Mouse (Mus musculus) CH12.LX (cell line): Measurements from ENCODE around the gene Zfp11. TPM values are rescaled to one million over a fixed set of nuclear protein-coding genes. Genes with fewer than 3 reads are reported as not detected.

Experiments used
- DNase-seq: peaks from one replicate; pipeline ENCODE4 v3.0.0-alpha.2; 2013; ENCODE audit errors: extremely low read depth
- H3K27ac ChIP-seq: 2 replicates; pipeline ENCODE4 v1.5.1; 2012; ENCODE audit warnings: low read depth, mild to moderate bottlenecking, control low read depth, moderate library complexity; ENCODE audit not compliant: insufficient read depth
- H3K27me3 ChIP-seq: replicated peaks from 2 replicates; pipeline ENCODE3; 2012; ENCODE audit warnings: inconsistent platforms
- H3K36me3 ChIP-seq, 2 experiments: replicated peaks in 1 of 2; 2 replicates each; pipeline versions ENCODE3 to v1.6.1; 2012; ENCODE audit warnings: inconsistent platforms in 1 of 2, low read length in 1 of 2, mild to moderate bottlenecking in 1 of 2, mixed read lengths in 1 of 2, moderate library complexity in 1 of 2; ENCODE audit not compliant: control insufficient read depth in 1 of 2, insufficient read depth in 1 of 2
- H3K4me1 ChIP-seq, 2 experiments: 2 replicates each; pipeline ENCODE4 v1.6.1; 2012; ENCODE audit warnings: inconsistent platforms in 1 of 2, moderate library complexity in 1 of 2; ENCODE audit not compliant: insufficient read depth in 2 of 2, control insufficient read depth in 1 of 2
- H3K4me2 ChIP-seq: 2 replicates; pipeline ENCODE4 v1.6.1; 2012; ENCODE audit warnings: low read depth, mild to moderate bottlenecking, control low read depth; ENCODE audit not compliant: poor library complexity, insufficient read depth, severe bottlenecking
- H3K4me3 ChIP-seq, 3 experiments: fragments of 150-350 bp in 1 of 3; sonication (generic) in 1 of 3; replicated peaks in 1 of 3; 2 replicates each; pipeline versions ENCODE3 to v1.5.1; 2011 to 2012; ENCODE audit warnings: low read depth in 2 of 3, low read length in 2 of 3, mild to moderate bottlenecking in 2 of 3, moderate library complexity in 2 of 3, control low read depth in 1 of 3, improper control_type of control experiment in 1 of 3, inconsistent platforms in 1 of 3, mixed read lengths in 1 of 3; ENCODE audit not compliant: poor library complexity in 1 of 3
- H3K79me2 ChIP-seq: replicated peaks from 2 replicates; pipeline ENCODE4 v1.6.1; 2012; ENCODE audit warnings: mild to moderate bottlenecking, moderate library complexity; ENCODE audit not compliant: control insufficient read depth, poor library complexity, insufficient read depth, severe bottlenecking; ENCODE audit errors: extremely low read depth
- H3K9ac ChIP-seq: 2 replicates; pipeline ENCODE4 v1.6.1; 2012; ENCODE audit warnings: low read depth, mild to moderate bottlenecking, control low read depth, moderate library complexity; ENCODE audit not compliant: insufficient read depth
- H3K9me3 ChIP-seq: replicated peaks from 2 replicates; pipeline ENCODE3; 2012; ENCODE audit warnings: low read length, inconsistent platforms, mixed read lengths
- BHLHE40 ChIP-seq: IDR thresholded peaks from 2 replicates; pipeline ENCODE4 v1.6.1; 2011; ENCODE audit warnings: mild to moderate bottlenecking, low read depth, low read length, improper control_type of control experiment
- CHD1 ChIP-seq: IDR thresholded peaks from 2 replicates; pipeline ENCODE4 v1.6.1; 2012; ENCODE audit warnings: low read depth, low read length, improper control_type of control experiment, inconsistent platforms
- CHD2 ChIP-seq: IDR thresholded peaks from 2 replicates; pipeline ENCODE4 v1.6.1; 2011; ENCODE audit warnings: low read length, improper control_type of control experiment
- CTCF ChIP-seq, 2 experiments: IDR thresholded peaks in 1 of 2; conservative IDR thresholded peaks in 1 of 2; 2 replicates each; pipeline ENCODE4 v1.5.1; 2011 to 2012; ENCODE audit warnings: low read depth in 2 of 2, low read length in 2 of 2, improper control_type of control experiment in 1 of 2, inconsistent platforms in 1 of 2, mild to moderate bottlenecking in 1 of 2, moderate library complexity in 1 of 2
- E2F4 ChIP-seq: IDR thresholded peaks from 2 replicates; pipeline ENCODE4 v1.6.1; 2011; ENCODE audit warnings: low read depth, low read length, improper control_type of control experiment; ENCODE audit not compliant: insufficient replicate concordance
- ELF1 ChIP-seq: IDR thresholded peaks from 2 replicates; pipeline ENCODE4 v1.6.1; 2014; ENCODE audit warnings: low read depth, mild to moderate bottlenecking, inconsistent platforms, low read length, improper control_type of control experiment
- EP300 ChIP-seq: IDR thresholded peaks from 2 replicates; pipeline ENCODE4 v1.6.1; 2011; ENCODE audit warnings: low read length, improper control_type of control experiment
- ETS1 ChIP-seq: conservative IDR thresholded peaks from 2 replicates; pipeline ENCODE4 v1.6.1; 2012; ENCODE audit warnings: low read depth, mild to moderate bottlenecking, inconsistent platforms, low read length, improper control_type of control experiment, moderate library complexity
- GABPA ChIP-seq: IDR thresholded peaks from 2 replicates; pipeline ENCODE4 v1.6.1; 2012; ENCODE audit warnings: low read depth, low read length, improper control_type of control experiment, inconsistent platforms; ENCODE audit not compliant: insufficient replicate concordance
- HCFC1 ChIP-seq: IDR thresholded peaks from 2 replicates; pipeline ENCODE4 v1.6.1; 2012; ENCODE audit warnings: low read depth, mild to moderate bottlenecking, inconsistent platforms, low read length, improper control_type of control experiment
- IRF4 ChIP-seq: IDR thresholded peaks from 2 replicates; pipeline ENCODE4 v1.6.1; 2014; ENCODE audit warnings: low read depth, mild to moderate bottlenecking, inconsistent platforms, low read length, improper control_type of control experiment
- JUN ChIP-seq: IDR thresholded peaks from 2 replicates; pipeline ENCODE4 v1.6.1; 2011; ENCODE audit warnings: low read depth, mild to moderate bottlenecking, low read length, improper control_type of control experiment, moderate library complexity; ENCODE audit not compliant: insufficient read depth
- JUND ChIP-seq: conservative IDR thresholded peaks from 2 replicates; pipeline ENCODE4 v1.6.1; 2011; ENCODE audit warnings: low read depth, low read length, improper control_type of control experiment
- KAT2A ChIP-seq: IDR thresholded peaks from 2 replicates; pipeline ENCODE4 v1.6.1; 2012; ENCODE audit warnings: low read length, improper control_type of control experiment, inconsistent platforms; ENCODE audit not compliant: insufficient replicate concordance
- MAFK ChIP-seq: IDR thresholded peaks from 2 replicates; pipeline ENCODE4 v1.6.1; 2011; ENCODE audit warnings: low read length, improper control_type of control experiment; ENCODE audit not compliant: insufficient replicate concordance
- MAX ChIP-seq: IDR thresholded peaks from 2 replicates; pipeline ENCODE4 v1.6.1; 2011; ENCODE audit warnings: low read length, improper control_type of control experiment
- MAZ ChIP-seq: IDR thresholded peaks from 2 replicates; pipeline ENCODE4 v1.6.1; 2012; ENCODE audit warnings: low read depth, mild to moderate bottlenecking, inconsistent platforms, low read length, improper control_type of control experiment, moderate library complexity
- MEF2A ChIP-seq: IDR thresholded peaks from 2 replicates; pipeline ENCODE4 v1.6.1; 2014; ENCODE audit warnings: low read depth, mild to moderate bottlenecking, inconsistent platforms, low read length, improper control_type of control experiment, borderline replicate concordance
- MXI1 ChIP-seq: IDR thresholded peaks from 2 replicates; pipeline ENCODE4 v1.6.1; 2011; ENCODE audit warnings: mild to moderate bottlenecking, low read depth, low read length, improper control_type of control experiment
- MYC ChIP-seq: IDR thresholded peaks from 2 replicates; pipeline ENCODE4 v1.6.1; 2011; ENCODE audit warnings: low read depth, mild to moderate bottlenecking, improper control_type of control experiment, low read length
- NELFE ChIP-seq: IDR thresholded peaks from 2 replicates; pipeline ENCODE4 v1.6.1; 2011; ENCODE audit warnings: low read depth, low read length, improper control_type of control experiment
- NRF1 ChIP-seq: IDR thresholded peaks from 2 replicates; pipeline ENCODE4 v1.6.1; 2014; ENCODE audit warnings: low read depth, mild to moderate bottlenecking, inconsistent platforms, low read length, improper control_type of control experiment, moderate library complexity
- PAX5 ChIP-seq: IDR thresholded peaks from 2 replicates; pipeline ENCODE4 v1.6.1; 2012; ENCODE audit warnings: low read length, inconsistent platforms, mixed read lengths
- POLR2A ChIP-seq: IDR thresholded peaks from 2 replicates; pipeline ENCODE4 v1.6.1; 2011; ENCODE audit warnings: low read depth, mild to moderate bottlenecking, improper control_type of control experiment, low read length
- POLR2AphosphoS2 ChIP-seq: IDR thresholded peaks from 2 replicates; pipeline ENCODE4 v1.6.1; 2011; ENCODE audit warnings: low read depth, low read length, improper control_type of control experiment
- RAD21 ChIP-seq: IDR thresholded peaks from 2 replicates; pipeline ENCODE4 v1.6.1; 2011; ENCODE audit warnings: low read depth, mild to moderate bottlenecking, low read length, improper control_type of control experiment, moderate library complexity
- RCOR1 ChIP-seq: conservative IDR thresholded peaks from 2 replicates; pipeline ENCODE4 v1.6.1; 2012; ENCODE audit warnings: low read depth, mild to moderate bottlenecking, inconsistent platforms, low read length, improper control_type of control experiment
- SIN3A ChIP-seq: IDR thresholded peaks from 2 replicates; pipeline ENCODE4 v1.6.1; 2012; ENCODE audit warnings: low read length, improper control_type of control experiment, inconsistent platforms
- SMC3 ChIP-seq: IDR thresholded peaks from 2 replicates; pipeline ENCODE4 v1.6.1; 2011; ENCODE audit warnings: low read depth, low read length, improper control_type of control experiment
- TBP ChIP-seq: conservative IDR thresholded peaks from 2 replicates; pipeline ENCODE4 v1.6.1; 2011; ENCODE audit warnings: low read depth, low read length, improper control_type of control experiment
- TCF12 ChIP-seq: IDR thresholded peaks from 2 replicates; pipeline ENCODE4 v1.6.1; 2014; ENCODE audit warnings: low read depth, mild to moderate bottlenecking, inconsistent platforms, low read length, improper control_type of control experiment
- UBTF ChIP-seq: IDR thresholded peaks from 2 replicates; pipeline ENCODE4 v1.6.1; 2012; ENCODE audit warnings: low read depth, mild to moderate bottlenecking, inconsistent platforms, low read length, improper control_type of control experiment, moderate library complexity
- USF1 ChIP-seq: IDR thresholded peaks from 2 replicates; pipeline ENCODE4 v1.6.1; 2014; ENCODE audit warnings: low read depth, mild to moderate bottlenecking, inconsistent platforms, low read length, improper control_type of control experiment
- USF2 ChIP-seq: conservative IDR thresholded peaks from 2 replicates; pipeline ENCODE4 v1.6.1; 2011; ENCODE audit warnings: low read depth, low read length, improper control_type of control experiment
- ZC3H11A ChIP-seq: IDR thresholded peaks from 2 replicates; pipeline ENCODE4 v1.6.1; 2012; ENCODE audit warnings: low read depth, mild to moderate bottlenecking, inconsistent platforms, low read length, improper control_type of control experiment
- ZKSCAN1 ChIP-seq: IDR thresholded peaks from 2 replicates; pipeline ENCODE4 v1.6.1; 2012; ENCODE audit warnings: low read depth, inconsistent platforms, low read length, improper control_type of control experiment, borderline replicate concordance
- ZMIZ1 ChIP-seq: IDR thresholded peaks from 2 replicates; pipeline ENCODE4 v1.6.1; 2012; ENCODE audit warnings: low read depth, mild to moderate bottlenecking, inconsistent platforms, low read length, improper control_type of control experiment
- ZNF384 ChIP-seq: IDR thresholded peaks from 2 replicates; pipeline ENCODE4 v1.6.1; 2012; ENCODE audit warnings: low read depth, low read length, improper control_type of control experiment, inconsistent platforms
- dilution Hi-C: fragments of 300-500 bp; cut with MboI; formaldehyde crosslinking; loops from 2 replicates; pipeline ENCODE4 v1.14.3; 2020; ENCODE audit warnings: low sequenced_read_pairs; ENCODE audit not compliant: extremely low pct_unique_long_range_greater_than_20kb, extremely low pct_ligation_motif_present
- in situ Hi-C: fragments of 300-500 bp; cut with MboI; formaldehyde crosslinking; loops from 3 replicates; pipeline ENCODE4 v1.14.3; 2019; ENCODE audit warnings: low sequenced_read_pairs, low pct_ligation_motif_present, low pct_unique_long_range_greater_than_20kb, mixed read lengths
- polyA plus RNA-seq: library from polyadenylated mRNA; unstranded; fragments of >175 nt; gene quantifications from 2 replicates; pipeline ENCODE4 v1.2.1, GENCODE M21; 2012; ENCODE audit warnings: low read depth; ENCODE audit not compliant: insufficient read length
- total RNA-seq, 2 experiments: library from RNA; depleted of rRNA; stranded (reverse); fragments of 300-350 nt in 1 of 2; fragments of >200 nt in 1 of 2; gene quantifications; 2 replicates each; pipeline ENCODE4 v1.2.3; 2012 to 2014

Gene Zfp11
- total and polyA plus RNA-seq, 3 experiments = not detected

DNA sequence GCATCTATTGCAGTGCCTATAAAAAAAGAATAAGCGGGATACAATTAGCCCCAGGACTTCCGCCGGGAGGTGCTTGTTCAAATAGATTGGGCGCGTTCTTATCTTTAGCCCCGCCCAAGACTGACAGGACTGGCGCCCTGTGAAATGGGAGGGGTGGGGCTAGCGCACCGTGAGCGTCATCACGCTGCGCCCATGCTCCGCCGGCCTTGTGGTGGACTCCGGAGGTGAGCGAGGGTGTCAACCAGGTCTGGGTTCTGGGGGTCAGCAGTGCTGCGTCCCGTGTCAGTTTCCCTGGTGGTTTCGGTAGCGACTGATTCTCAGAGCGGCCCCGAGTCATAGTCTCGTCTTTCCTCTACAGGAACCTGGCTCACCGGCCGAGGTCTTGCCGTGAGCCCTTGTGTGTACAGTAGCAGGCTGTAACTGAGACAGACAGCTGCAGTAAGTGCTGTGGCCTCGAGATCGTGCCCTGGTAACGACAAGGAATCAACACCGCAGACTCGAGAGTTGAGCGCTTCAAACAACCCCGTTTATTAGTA is 45.5 kb upstream of the Zfp11 start, which contains the start of gene Mrps17:
Gene Mrps17 (plus strand): TSS at position 172 of the 536 bp plus-strand sequence.
- DNase-seq = peak; percentile 96
- Histone ChIP-seq H3K4me3 (peak within 1 kb of the TSS; percentile 76 to 87 (median 85)), H3K27me3 (peaks cover 27% of the 10 kb centered on the region), H3K36me3 (peaks cover 31 to 37% of the 10 kb centered on the region in 2 experiments), H3K79me2 (peaks cover 9% of the 10 kb centered on the region; the same call in 1 of the 2 replicates), H3K4me1 (peaks cover 0 to 13% of the 10 kb centered on the region in 2 experiments; a peak in 3 of 4 replicates), H3K9me3 (peaks cover 2% of the 10 kb centered on the region), H3K27ac (no peak within 1 kb of the TSS), H3K9ac (peak within 1 kb of the TSS; percentile 56), H3K4me2 (peak within 1 kb of the TSS; percentile 73)
- dilution Hi-C loops (no loop called here), in situ Hi-C loops (no loop called here)
- TF ChIP-seq PAX5 (no peak), SMC3 (no peak), EP300 (no peak), ZNF384 (no peak), CHD1 (no peak), E2F4 (peak; percentile 75; the same call in 1 of the 2 replicates), USF1 (no peak), SIN3A (peak; percentile 95), UBTF (no peak), RCOR1 (no peak), ELF1 (peak; percentile 70), KAT2A (peak; percentile 58; the same call in 1 of the 2 replicates), TCF12 (peak; percentile 41; the same call in 1 of the 2 replicates), JUND (no peak), JUN (no peak), CTCF (conservative IDR thresholded peaks at IDR 0.05 in 1 of 2, IDR thresholded peaks at IDR 0.05 in 1 of 2; ENCODE audit: low read depth in 2 of 2, low read length in 2 of 2) (no peak), MYC (peak; percentile 82; the same call in 1 of the 2 replicates), MEF2A (no peak), MAX (peak; percentile 82; the same call in 1 of the 2 replicates), NELFE (peak; percentile 88), BHLHE40 (no peak), POLR2A (peak; percentile 95), NRF1 (peak; percentile 32), POLR2AphosphoS2 (peak; percentile 50; the same call in 1 of the 2 replicates), GABPA (no peak), ZC3H11A (no peak), USF2 (no peak), ZKSCAN1 (no peak), ETS1 (no peak), TBP (peak; percentile 81; the same call in 1 of the 2 replicates), RAD21 (no peak), HCFC1 (peak; percentile 85), ZMIZ1 (no peak), CHD2 (peak; percentile 71), MAZ (no peak), IRF4 (no peak), MAFK (no peak), MXI1 (peak; percentile 93)
